Mouse (Mus musculus) liver, embryonic 16.5 days (tissue): Measurements from ENCODE around the gene Ppm1b. TPM values are rescaled to one million over a fixed set of nuclear protein-coding genes. Genes with fewer than 3 reads are reported as not detected.

Experiments
- ATAC-seq: fragments of 200-750 bp; cut with Nextera tagmentation; 2 replicates; pipeline ENCODE4 v1.8.0; 2017; ENCODE audit warnings: low read depth, mild to moderate bottlenecking, moderate number of reproducible peaks, moderate library complexity
- H3K27ac ChIP-seq: fragments of 300-500 bp; sonication (generic); 2 replicates; pipeline ENCODE4 v1.5.1; 2014; ENCODE audit warnings: mild to moderate bottlenecking, low read length
- H3K27me3 ChIP-seq: fragments of 300-500 bp; sonication (generic); 2 replicates; pipeline ENCODE4 v1.6.1; 2014; ENCODE audit warnings: low read depth, low read length, mixed read lengths; ENCODE audit not compliant: control insufficient read depth, insufficient read depth
- H3K36me3 ChIP-seq: fragments of 300-500 bp; sonication (generic); 2 replicates; pipeline ENCODE4 v1.6.1; 2014; ENCODE audit warnings: mild to moderate bottlenecking; ENCODE audit not compliant: control insufficient read depth, insufficient read depth
- H3K4me1 ChIP-seq: fragments of 300-500 bp; sonication (generic); 2 replicates; pipeline ENCODE4 v1.6.1; 2014; ENCODE audit warnings: low read depth, low read length, mixed read lengths; ENCODE audit not compliant: control insufficient read depth
- H3K4me2 ChIP-seq: fragments of 300-500 bp; sonication (generic); 2 replicates; pipeline ENCODE4 v1.6.1; 2014; ENCODE audit warnings: low read depth, low read length, mixed read lengths
- H3K4me3 ChIP-seq: fragments of 300-500 bp; sonication (generic); 2 replicates; pipeline ENCODE4 v1.5.1; 2014; ENCODE audit warnings: low read depth, mild to moderate bottlenecking, low read length
- H3K9ac ChIP-seq: fragments of 300-500 bp; sonication (generic); 2 replicates; pipeline ENCODE4 v1.6.1; 2014; ENCODE audit warnings: low read depth, low read length
- H3K9me3 ChIP-seq: fragments of 300-500 bp; sonication (generic); replicated peaks from 2 replicates; pipeline ENCODE4 v1.6.1; 2016; ENCODE audit warnings: low read length; ENCODE audit not compliant: control insufficient read depth
- WGBS: fragments of 180-500 bp; shearing (Covaris S2); extraction: QIAGEN DNeasy Blood & Tissue Kit; methylation state at CpG from one replicate; pipeline ENCODE4 v1.1.7; 2014; ENCODE audit not compliant: insufficient replicate concordance; 5-methylcytosine and 5-hydroxymethylcytosine counted together
- polyA plus RNA-seq: library from polyadenylated mRNA; unstranded; fragments of >200 nt; fragmentation: Nextera tagmentation; extraction: Ambion mirVana; gene quantifications from 2 replicates; pipeline ENCODE4 v1.2.1, GENCODE M21; 2015

Gene Ppm1b
- polyA plus RNA-seq, 1 experiment from 2014 or later = 45.5 TPM

DNA sequence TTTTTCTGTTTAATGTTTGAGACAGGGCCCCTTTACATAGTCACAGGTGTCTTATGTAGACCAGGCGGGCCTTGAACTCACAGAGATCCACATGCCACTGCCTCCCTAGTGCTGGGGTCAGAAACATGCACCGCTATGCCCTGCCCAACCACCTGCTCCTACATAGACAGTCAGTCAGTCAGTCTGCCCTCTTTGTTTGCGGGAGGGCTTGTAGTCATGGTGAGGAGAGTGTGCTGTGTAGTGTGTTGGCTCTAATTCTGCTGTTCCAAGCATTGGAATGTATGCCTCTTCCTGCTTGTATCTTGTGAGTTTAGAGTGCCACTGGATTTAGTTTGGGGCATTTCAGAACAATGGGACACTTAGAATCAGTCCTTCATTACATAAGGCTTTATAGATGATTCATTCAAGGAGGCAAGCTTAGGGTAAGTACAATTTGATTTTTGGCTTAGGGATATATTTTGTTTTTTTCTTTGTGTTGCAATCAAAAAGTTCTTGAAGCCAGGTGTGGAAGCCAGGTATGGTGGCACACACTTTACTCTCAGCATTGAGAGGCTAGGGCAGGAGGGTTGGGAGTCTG is 31.4 kb downstream of the Ppm1b start:
- Histone ChIP-seq H3K36me3 (no peaks in the 10 kb centered on the region; the same call in 1 of the 2 replicates), H3K27me3 (no peaks in the 10 kb centered on the region), H3K27ac (no peak overlapping the region), H3K4me3 (no peak overlapping the region), H3K9ac (no peak overlapping the region), H3K4me2 (no peak overlapping the region), H3K4me1 (peaks cover 12% of the 10 kb centered on the region), H3K9me3 (no peaks in the 10 kb centered on the region)
- no peak for ATAC-seq
- 67% methylated on average over 3 of the region's 3 CpGs for WGBS

DNA sequence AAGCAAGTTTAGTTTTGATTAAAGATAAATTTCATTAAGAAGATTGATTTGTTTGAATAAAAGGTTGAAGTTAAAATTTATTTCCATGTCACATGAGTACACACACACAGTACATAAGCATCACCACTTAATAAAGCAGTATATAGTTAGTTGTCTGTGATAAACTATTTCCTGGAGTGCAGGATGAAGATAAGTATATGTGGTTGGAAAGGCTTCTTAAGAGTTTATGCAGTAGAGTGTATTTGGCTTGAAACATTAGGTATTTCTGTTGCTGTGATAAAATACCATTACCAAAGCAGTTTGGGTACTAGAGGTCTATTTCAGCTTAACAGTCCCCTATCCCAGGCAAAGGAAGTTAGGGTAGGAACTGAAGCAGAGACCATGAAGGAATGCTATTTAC is 32.0 kb downstream of the Ppm1b start:
- Histone ChIP-seq H3K36me3 (no peaks in the 10 kb centered on the region; the same call in 1 of the 2 replicates), H3K27me3 (no peaks in the 10 kb centered on the region), H3K4me3 (no peak overlapping the region), H3K4me1 (peaks cover 9% of the 10 kb centered on the region), H3K9ac (no peak overlapping the region), H3K27ac (no peak overlapping the region), H3K9me3 (no peaks in the 10 kb centered on the region), H3K4me2 (no peak overlapping the region)
- ATAC-seq = no peak

DNA sequence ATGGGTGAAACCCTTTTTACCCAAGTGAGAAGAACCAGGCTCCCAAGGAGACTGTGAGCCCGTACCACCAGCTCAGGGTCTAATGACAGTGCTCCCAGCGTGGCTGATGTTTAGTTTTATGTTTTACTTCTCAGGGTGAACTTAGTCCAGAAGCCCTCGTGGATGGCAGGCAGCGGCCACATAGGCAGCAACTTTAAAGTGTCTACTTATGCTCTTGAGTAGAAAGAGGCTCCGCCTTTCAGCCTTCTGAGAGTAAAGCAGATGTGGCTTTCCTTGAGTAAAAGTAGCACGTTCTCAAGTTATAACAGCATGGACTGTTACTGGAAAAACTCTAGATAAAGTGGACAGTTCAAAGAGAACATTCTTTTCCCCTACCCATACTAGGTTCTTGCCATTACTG is 39.3 kb downstream of the Ppm1b start:
- H3K9ac ChIP-seq = no peak overlapping the region
- H3K27ac ChIP-seq = no peak overlapping the region
- no peak for ATAC-seq
- peaks cover 15% of the 10 kb centered on the region for H3K36me3 ChIP-seq
- H3K9me3 ChIP-seq = no peaks in the 10 kb centered on the region
- WGBS = 92% methylated on average over 6 of the region's 6 CpGs
- no peaks in the 10 kb centered on the region; the same call in 1 of the 2 replicates for H3K4me1 ChIP-seq
- H3K27me3 ChIP-seq = no peaks in the 10 kb centered on the region
- H3K4me3 ChIP-seq = no peak overlapping the region
- no peak overlapping the region for H3K4me2 ChIP-seq

DNA sequence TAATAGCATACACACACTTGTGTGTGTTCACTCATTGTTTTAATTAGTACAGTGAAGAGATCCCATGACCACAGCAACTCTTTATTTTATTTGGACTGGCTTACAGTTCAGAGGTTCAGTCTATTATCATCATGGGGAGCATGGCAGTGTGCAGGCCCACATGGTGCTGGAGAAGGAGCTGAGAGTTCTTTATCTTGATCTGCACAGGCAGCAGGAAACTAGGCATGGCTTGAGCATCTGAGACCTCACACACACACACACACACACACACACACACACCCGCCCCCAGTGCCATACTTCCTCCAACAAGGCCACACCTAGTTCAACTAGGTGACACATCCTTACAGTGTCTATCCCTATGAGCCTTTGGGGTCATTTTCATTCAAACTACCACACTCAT is 41.1 kb downstream of the Ppm1b start:
- H3K4me1 ChIP-seq = no peaks in the 10 kb centered on the region
- peak; percentile 16; the same call in 1 of the 2 replicates for ATAC-seq
- H3K4me3 ChIP-seq = no peak overlapping the region
- H3K9ac ChIP-seq = no peak overlapping the region
- H3K9me3 ChIP-seq = no peaks in the 10 kb centered on the region
- no peaks in the 10 kb centered on the region for H3K27me3 ChIP-seq
- no peak overlapping the region for H3K27ac ChIP-seq
- peaks cover 15% of the 10 kb centered on the region for H3K36me3 ChIP-seq
- 50% methylated on average over 1 of the region's 1 CpGs for WGBS
- H3K4me2 ChIP-seq = no peak overlapping the region

DNA sequence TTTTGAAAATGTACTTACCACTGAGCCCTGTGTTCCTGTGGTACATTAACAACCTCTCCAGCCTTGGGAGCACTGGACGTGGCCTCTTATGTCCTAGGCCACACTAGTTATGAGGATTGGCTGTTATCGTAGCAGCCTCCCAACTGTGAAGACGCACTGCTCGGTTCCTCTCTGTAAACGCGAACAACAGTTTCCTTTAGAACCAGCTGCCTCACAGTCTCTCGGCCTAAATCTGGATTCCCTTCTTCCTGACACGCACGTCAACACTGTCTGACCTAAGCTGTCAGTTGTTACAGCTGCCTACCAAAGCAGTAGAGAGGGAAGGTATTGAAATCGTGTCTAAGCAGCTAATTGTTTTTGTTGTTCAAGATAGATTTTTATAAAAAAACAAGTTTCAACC is 43.1 kb downstream of the Ppm1b start:
- H3K36me3 ChIP-seq = peaks cover 17% of the 10 kb centered on the region
- no peak overlapping the region for H3K27ac ChIP-seq
- H3K9me3 ChIP-seq = no peaks in the 10 kb centered on the region
- WGBS = 67% methylated on average over 10 of the region's 10 CpGs
- H3K4me3 ChIP-seq = no peak overlapping the region
- ATAC-seq = no peak
- H3K27me3 ChIP-seq = no peaks in the 10 kb centered on the region
- H3K4me1 ChIP-seq = no peaks in the 10 kb centered on the region
- no peak overlapping the region for H3K9ac ChIP-seq
- no peak overlapping the region for H3K4me2 ChIP-seq

DNA sequence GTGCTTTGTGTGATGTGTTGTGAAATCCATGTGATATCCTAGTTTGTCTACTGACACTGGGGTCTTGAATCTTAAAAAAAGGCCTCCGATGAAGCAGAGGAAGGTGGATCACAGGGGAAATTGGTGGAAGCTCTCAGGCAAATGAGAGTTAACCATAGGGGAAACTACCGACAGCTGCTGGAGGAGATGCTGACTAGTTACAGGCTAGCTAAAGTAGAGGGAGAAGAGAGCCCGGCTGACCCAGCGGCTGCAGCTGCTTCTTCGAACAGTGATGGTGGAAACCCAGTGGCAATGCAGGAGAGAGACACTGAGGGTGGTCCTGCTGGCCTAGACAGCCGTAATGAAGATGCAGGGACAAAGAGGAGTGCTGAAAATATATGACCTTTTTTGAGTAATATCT is 56.9 kb downstream of the Ppm1b start:
- no peak for ATAC-seq
- WGBS = 90% methylated on average over 6 of the region's 6 CpGs
- H3K27ac ChIP-seq = no peak overlapping the region
- no peak overlapping the region for H3K4me3 ChIP-seq
- H3K9me3 ChIP-seq = no peaks in the 10 kb centered on the region
- no peak overlapping the region for H3K4me2 ChIP-seq
- peaks cover 3% of the 10 kb centered on the region; the same call in 1 of the 2 replicates for H3K4me1 ChIP-seq
- H3K27me3 ChIP-seq = no peaks in the 10 kb centered on the region
- H3K9ac ChIP-seq = no peak overlapping the region
- H3K36me3 ChIP-seq = peaks cover 18% of the 10 kb centered on the region

DNA sequence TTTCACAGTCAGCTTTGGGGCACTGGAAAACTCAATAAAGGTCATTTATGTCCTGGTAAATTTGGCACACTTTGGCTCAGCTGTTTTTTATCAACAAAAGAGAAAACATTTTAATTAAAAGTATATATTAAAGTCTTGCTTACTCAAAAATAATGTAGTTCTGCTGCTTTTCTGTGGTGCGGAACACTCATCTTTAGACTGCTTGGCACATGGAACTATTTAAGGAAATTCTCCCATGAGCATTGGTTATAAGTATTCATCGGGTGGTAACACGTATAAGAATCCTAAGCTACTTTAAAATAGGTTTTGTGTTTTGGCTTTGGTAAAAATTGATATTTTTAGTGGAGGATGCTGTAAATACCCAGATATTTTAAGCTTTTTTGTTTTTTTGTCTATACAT is 58.1 kb downstream of the Ppm1b start:
- H3K27me3 ChIP-seq = no peaks in the 10 kb centered on the region
- H3K9me3 ChIP-seq = no peaks in the 10 kb centered on the region
- ATAC-seq = no peak
- peaks cover 3% of the 10 kb centered on the region; the same call in 1 of the 2 replicates for H3K4me1 ChIP-seq
- H3K27ac ChIP-seq = no peak overlapping the region
- 88% methylated on average over 3 of the region's 3 CpGs for WGBS
- H3K9ac ChIP-seq = no peak overlapping the region
- no peak overlapping the region for H3K4me3 ChIP-seq
- no peak overlapping the region for H3K4me2 ChIP-seq
- peaks cover 16% of the 10 kb centered on the region for H3K36me3 ChIP-seq

DNA sequence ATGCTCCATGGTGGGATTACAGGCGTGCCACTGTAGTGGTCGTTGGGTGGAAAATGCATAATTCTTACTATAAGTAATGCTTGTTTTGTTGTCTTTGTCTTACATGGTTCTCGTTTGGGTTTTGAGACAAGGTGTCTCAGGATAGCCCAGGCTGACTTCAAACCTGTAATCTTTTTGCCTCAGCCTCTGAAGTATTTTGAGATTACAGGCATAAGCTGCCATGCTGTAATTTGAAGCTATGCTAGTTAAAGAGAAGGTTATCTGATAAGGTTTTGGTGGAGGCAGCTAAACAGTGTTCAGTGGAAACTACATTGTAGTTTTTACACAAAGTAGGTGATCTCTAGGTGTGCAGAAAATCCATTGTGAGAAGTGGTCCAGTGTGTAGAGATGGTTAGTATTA is 61.8 kb downstream of the Ppm1b start:
- WGBS = 67% methylated on average over 3 of the region's 3 CpGs
- no peak for ATAC-seq
- H3K36me3 ChIP-seq = peaks cover 2% of the 10 kb centered on the region
- H3K4me2 ChIP-seq = no peak overlapping the region
- H3K4me3 ChIP-seq = no peak overlapping the region
- no peak overlapping the region for H3K9ac ChIP-seq
- no peak overlapping the region for H3K27ac ChIP-seq
- peaks cover 3% of the 10 kb centered on the region; the same call in 1 of the 2 replicates for H3K4me1 ChIP-seq
- no peaks in the 10 kb centered on the region for H3K9me3 ChIP-seq
- no peaks in the 10 kb centered on the region for H3K27me3 ChIP-seq

DNA sequence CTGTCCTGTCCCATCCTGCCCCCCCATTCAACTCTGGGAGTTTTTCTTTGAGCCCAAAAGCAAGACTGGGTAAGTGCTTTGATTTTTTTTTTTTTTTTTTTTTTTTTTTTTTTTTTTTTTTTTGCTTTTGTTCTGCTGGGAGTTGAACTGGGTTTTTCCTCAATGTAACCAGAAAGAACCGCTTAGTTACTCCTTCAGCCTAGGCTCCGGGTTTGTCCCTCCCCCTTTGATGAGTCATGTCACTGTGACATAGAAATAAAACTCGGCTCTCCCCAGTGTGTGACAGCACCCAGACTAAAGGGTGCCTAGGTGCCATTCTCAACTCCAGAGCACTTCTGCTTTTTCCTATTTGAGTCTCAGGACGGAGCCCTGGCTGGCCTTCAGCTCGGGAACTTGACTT is 62.3 kb downstream of the Ppm1b start:
- Histone ChIP-seq H3K4me1 (peaks cover 3% of the 10 kb centered on the region; the same call in 1 of the 2 replicates), H3K36me3 (peaks cover 2% of the 10 kb centered on the region), H3K27ac (no peak overlapping the region), H3K9me3 (no peaks in the 10 kb centered on the region), H3K4me2 (no peak overlapping the region), H3K9ac (no peak overlapping the region), H3K27me3 (no peaks in the 10 kb centered on the region), H3K4me3 (no peak overlapping the region)
- WGBS = 36% methylated on average over 5 of the region's 5 CpGs
- ATAC-seq = peak; percentile 66
